Mouse (Mus musculus) cerebellum, adult 2 months (tissue): Measurements from ENCODE around the gene Exoc2. TPM values are rescaled to one million over a fixed set of nuclear protein-coding genes. Genes with fewer than 3 reads are reported as not detected.

Source experiments
- DNase-seq, 2 experiments: peaks; one replicate each; pipeline ENCODE4 v3.0.0; 2021
- H3K27ac ChIP-seq: fragments of 200-500 bp; 2 replicates; pipeline ENCODE4 v1.5.1; 2012; ENCODE audit warnings: low read length, control low read depth, inconsistent platforms; ENCODE audit not compliant: insufficient read depth
- H3K27me3 ChIP-seq: fragments of 200-500 bp; 2 replicates; pipeline ENCODE4 v1.6.1; 2012; ENCODE audit warnings: inconsistent platforms, mild to moderate bottlenecking, low read length, moderate library complexity; ENCODE audit not compliant: control insufficient read depth, insufficient read depth
- H3K4me1 ChIP-seq: fragments of 200-500 bp; 2 replicates; pipeline ENCODE4 v1.6.1; 2011; ENCODE audit warnings: low read length; ENCODE audit not compliant: control insufficient read depth, insufficient read depth
- H3K4me3 ChIP-seq: fragments of 200-500 bp; replicated peaks from 2 replicates; pipeline ENCODE3; 2011; ENCODE audit warnings: mild to moderate bottlenecking, low read depth, low read length, control low read depth; ENCODE audit not compliant: insufficient read depth
- CTCF ChIP-seq: fragments of 200-500 bp; IDR thresholded peaks from 2 replicates; pipeline ENCODE4 v1.5.1; 2011; ENCODE audit warnings: low read depth, mild to moderate bottlenecking, control low read depth, low read length, moderate library complexity, borderline replicate concordance; ENCODE audit not compliant: insufficient read depth
- POLR2A ChIP-seq: fragments of 200-500 bp; IDR thresholded peaks from 2 replicates; pipeline ENCODE4 v1.6.1; 2011; ENCODE audit warnings: low read length, control low read depth, borderline replicate concordance; ENCODE audit not compliant: insufficient read depth
- WGBS: fragments of 180-500 bp; shearing (Covaris S2); methylation state at CpG from one replicate; pipeline ENCODE4 v1.1.7; 2018; 5-methylcytosine and 5-hydroxymethylcytosine counted together
- polyA plus RNA-seq: library from polyadenylated mRNA; depleted of rRNA; stranded (reverse); fragments of >200 nt; gene quantifications from 2 replicates; pipeline ENCODE4 v1.2.3, GENCODE M21; 2012

Exoc2 gene
- polyA plus RNA-seq, 1 experiment, result 26.3 TPM

GRCm38 (mm10) chr13:30833476-30834149, 140.3 kb downstream of the Exoc2 start:
- TF ChIP-seq CTCF, result no peak
- no peak for TF ChIP-seq POLR2A
- Histone ChIP-seq H3K27me3 (no peaks in the 10 kb centered on the region), H3K4me3 (no peak overlapping the region), H3K4me1 (no peaks in the 10 kb centered on the region), H3K27ac (no peak overlapping the region)
- no peak for DNase-seq
- 88% methylated on average over 6 of the region's 6 CpGs for whole genome bisulfite sequencing

- no peak overlapping the region for H3K27ac ChIP-seq
- DNase-seq, result no peak
- H3K4me1 ChIP-seq, result no peaks in the 10 kb centered on the region
- no peaks in the 10 kb centered on the region for H3K27me3 ChIP-seq
- 79% methylated on average over 6 of the region's 6 CpGs for WGBS
- TF ChIP-seq CTCF (no peak), POLR2A (no peak)
- H3K4me3 ChIP-seq, result no peak overlapping the region
Observed at GRCm38 (mm10) chr13:30831369-30831768, 142.5 kb downstream of the Exoc2 start.

GRCm38 (mm10) chr13:30826511-30826910, 147.4 kb downstream of the Exoc2 start:
- no peaks in the 10 kb centered on the region for H3K27me3 ChIP-seq
- 92% methylated on average over 7 of the region's 7 CpGs for WGBS
- DNase-seq, result no peak
- no peaks in the 10 kb centered on the region for H3K4me1 ChIP-seq
- H3K4me3 ChIP-seq, result no peak overlapping the region
- H3K27ac ChIP-seq, result no peak overlapping the region
- TF ChIP-seq POLR2A, result no peak
- no peak for TF ChIP-seq CTCF

GRCm38 (mm10) chr13:30824903-30825302, 149.0 kb downstream of the Exoc2 start:
- 84% methylated on average over 3 of the region's 3 CpGs for WGBS
- TF ChIP-seq POLR2A (no peak), CTCF (no peak)
- Histone ChIP-seq H3K4me3 (no peak overlapping the region), H3K4me1 (no peaks in the 10 kb centered on the region), H3K27me3 (no peaks in the 10 kb centered on the region), H3K27ac (no peak overlapping the region)
- DNase-seq, result no peak

- no peak for TF ChIP-seq CTCF
- TF ChIP-seq POLR2A, result no peak
- no peaks in the 10 kb centered on the region for H3K4me1 ChIP-seq
- H3K27me3 ChIP-seq, result no peaks in the 10 kb centered on the region
- H3K27ac ChIP-seq, result no peak overlapping the region
- WGBS, result 90% methylated on average over 7 of the region's 7 CpGs
- DNase-seq, result no peak
- no peak overlapping the region for H3K4me3 ChIP-seq
Observed at GRCm38 (mm10) chr13:30820555-30820954, 153.3 kb downstream of the Exoc2 start.

- Histone ChIP-seq H3K4me3 (no peak overlapping the region), H3K4me1 (no peaks in the 10 kb centered on the region), H3K27ac (no peak overlapping the region), H3K27me3 (no peaks in the 10 kb centered on the region)
- 96% methylated on average over 2 of the region's 2 CpGs for WGBS
- DNase-seq, result no peak
- TF ChIP-seq CTCF (no peak), POLR2A (no peak)
Observed at GRCm38 (mm10) chr13:30819891-30820290, 154.0 kb downstream of the Exoc2 start.

- DNase-seq, result no peak
- no peak for TF ChIP-seq CTCF
- TF ChIP-seq POLR2A, result no peak
- WGBS, result 96% methylated on average over 5 of the region's 5 CpGs
- Histone ChIP-seq H3K27me3 (no peaks in the 10 kb centered on the region), H3K4me3 (no peak overlapping the region), H3K4me1 (no peaks in the 10 kb centered on the region), H3K27ac (no peak overlapping the region)
Observed at GRCm38 (mm10) chr13:30817436-30817835, 156.5 kb downstream of the Exoc2 start.

GRCm38 (mm10) chr13:30814256-30814655, 159.6 kb downstream of the Exoc2 start:
- WGBS, result 92% methylated on average over 5 of the region's 5 CpGs
- Histone ChIP-seq H3K27ac (no peak overlapping the region), H3K27me3 (no peaks in the 10 kb centered on the region), H3K4me1 (no peaks in the 10 kb centered on the region), H3K4me3 (no peak overlapping the region)
- no peak for DNase-seq
- TF ChIP-seq POLR2A, result no peak
- no peak for TF ChIP-seq CTCF
